In the genomic region with DNA sequence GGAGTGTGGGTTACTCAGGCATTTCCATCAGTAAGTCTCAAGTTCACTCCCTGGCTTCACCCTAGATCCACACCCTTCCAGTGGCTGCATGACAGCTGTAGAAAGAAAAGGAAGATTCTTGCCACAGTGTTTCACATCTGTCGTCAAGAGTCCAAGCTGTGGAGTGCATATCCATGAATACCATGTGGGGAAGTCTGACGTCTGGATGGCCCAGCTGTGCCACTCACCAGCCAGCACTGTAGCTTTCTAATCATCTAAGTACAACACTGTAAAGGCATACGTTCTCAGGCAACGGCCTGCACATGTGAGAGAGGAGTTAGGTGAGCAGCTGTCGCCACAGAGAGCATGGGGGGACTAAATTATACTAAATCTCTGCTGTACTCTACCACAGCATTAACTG, we compare ENCODE assay signal across 13 mouse cellular contexts. TPM values are rescaled to one million over a fixed set of nuclear protein-coding genes. Genes with fewer than 3 reads are reported as not detected.
DNase-seq lines count a peak whose midpoint lies in the region; ATAC-seq lines count a peak whose summit lies in the region.
"Had no signal": no experiment of that assay in that cellular context is flagged by ENCODE, and none has a peak within 500 bp of the region (broad histone marks: within the 10 kb centered on the region; RNA-seq: fewer than 3 reads in every experiment).

No protein-coding gene starts in this region.

- peaks cover 59% of the 10 kb centered on the region for H3K4me1 ChIP-seq in heart, embryonic 12.5 days (replicated peaks)
- H3K4me1 ChIP-seq in embryonic facial prominence, embryonic 10.5 days: peaks cover 54% of the 10 kb centered on the region
- peaks cover 68% of the 10 kb centered on the region for H3K4me1 ChIP-seq in forebrain, embryonic 15.5 days
- H3K4me1 ChIP-seq in limb, embryonic 13.5 days: peaks cover 52% of the 10 kb centered on the region

- H3K4me3 ChIP-seq in heart, embryonic 12.5 days: no peak overlapping the region
- no peak overlapping the region for H3K4me3 ChIP-seq in embryonic facial prominence, embryonic 10.5 days
- no peak overlapping the region for H3K4me3 ChIP-seq in forebrain, embryonic 15.5 days
- H3K4me3 ChIP-seq in limb, embryonic 13.5 days: no peak overlapping the region
- H3K4me3 ChIP-seq: limb, embryonic 12.5 days had no signal

- no peak for DNase-seq in heart, postnatal 14 days
- peak; percentile 17 for DNase-seq in embryonic facial prominence, embryonic 10.5 days (ENCODE audit: low spot score)
- DNase-seq in cerebellum, adult 9-11 months: no peak
- no peak for DNase-seq in kidney, postnatal 4 days
- DNase-seq: gastrocnemius, postnatal 10 days; right cerebral cortex, postnatal 14 days; thymus, postnatal 36 days had no signal

- H3K27me3 ChIP-seq in heart, embryonic 12.5 days (replicated peaks): no peaks in the 10 kb centered on the region
- 0 out of 2 replicates have a peak, but pooled peaks cover 5% of the 10 kb centered on the region for H3K27me3 ChIP-seq in embryonic facial prominence, embryonic 10.5 days (replicated peaks; ENCODE audit: low read depth, poor library complexity, severe bottlenecking)
- H3K27me3 ChIP-seq in forebrain, embryonic 15.5 days: no peaks in the 10 kb centered on the region
- H3K27me3 ChIP-seq in limb, embryonic 13.5 days: peaks cover 2% of the 10 kb centered on the region; the same call in 1 of the 2 replicates

- H3K36me3 ChIP-seq in heart, embryonic 12.5 days: peaks cover 4% of the 10 kb centered on the region; the same call in 1 of the 2 replicates
- H3K36me3 ChIP-seq in embryonic facial prominence, embryonic 10.5 days (replicated peaks): no peaks in the 10 kb centered on the region
- H3K36me3 ChIP-seq in forebrain, embryonic 15.5 days: no peaks in the 10 kb centered on the region
- peaks cover 5% of the 10 kb centered on the region; the same call in 1 of the 2 replicates for H3K36me3 ChIP-seq in limb, embryonic 13.5 days
- H3K36me3 ChIP-seq: limb, embryonic 12.5 days had no signal

- H3K9me3 ChIP-seq in heart, embryonic 12.5 days (replicated peaks): no peaks in the 10 kb centered on the region
- no peaks in the 10 kb centered on the region for H3K9me3 ChIP-seq in embryonic facial prominence, embryonic 10.5 days
- H3K9me3 ChIP-seq in forebrain, embryonic 15.5 days: no peaks in the 10 kb centered on the region
- H3K9me3 ChIP-seq in limb, embryonic 13.5 days: no peaks in the 10 kb centered on the region
- H3K9me3 ChIP-seq: limb, embryonic 12.5 days had no signal

- H3K9ac ChIP-seq in heart, embryonic 12.5 days: peak overlapping the region; percentile 31; the same call in 1 of the 2 replicates
- H3K9ac ChIP-seq in forebrain, embryonic 15.5 days (replicated peaks): no peak overlapping the region
- H3K9ac ChIP-seq in limb, embryonic 13.5 days: no peak overlapping the region
- H3K9ac ChIP-seq: limb, embryonic 12.5 days had no signal

- intact Hi-C loops in heart, postnatal 14 days (cut with DNase I): no loop called here

- H3K27ac ChIP-seq in heart, embryonic 12.5 days (ENCODE audit: poor library complexity, severe bottlenecking): peak overlapping the region; percentile 61
- H3K27ac ChIP-seq in embryonic facial prominence, embryonic 10.5 days (replicated peaks): peak overlapping the region; percentile 37; the same call in 1 of the 2 replicates
- peak overlapping the region; percentile 12; the same call in 1 of the 2 replicates for H3K27ac ChIP-seq in forebrain, embryonic 15.5 days (replicated peaks)
- H3K27ac ChIP-seq in limb, embryonic 13.5 days: no peak overlapping the region
- H3K27ac ChIP-seq: limb, embryonic 12.5 days had no signal

- no peak for ATAC-seq in heart, embryonic 12.5 days (ENCODE audit: insufficient number of reproducible peaks, low FRiP score)
- ATAC-seq in forebrain, embryonic 15.5 days (replicated peaks): peak; percentile 34; the same call in 1 of the 2 replicates
- peak; percentile 73 for ATAC-seq in limb, embryonic 13.5 days (ENCODE audit: low FRiP score, low read depth)
- no peak for ATAC-seq in cerebellum, adult (ENCODE audit: insufficient number of reproducible peaks, low FRiP score, low TSS enrichment)
- ATAC-seq: inflammation-experienced regulatory T-cells, adult 6 months had no signal

- 0 out of 2 replicates have a peak overlapping the region, but pooled peaks have one; percentile 26 for H3K4me2 ChIP-seq in heart, embryonic 12.5 days
- H3K4me2 ChIP-seq in forebrain, embryonic 15.5 days (replicated peaks): no peak overlapping the region
- H3K4me2 ChIP-seq in limb, embryonic 13.5 days (replicated peaks): no peak overlapping the region
- H3K4me2 ChIP-seq: limb, embryonic 12.5 days had no signal

- 36% methylated on average over 5 of the region's 5 CpGs for WGBS in heart, embryonic 12.5 days
- WGBS in embryonic facial prominence, embryonic 10.5 days: 57% methylated on average over 5 of the region's 5 CpGs
- 44% methylated on average over 5 of the region's 5 CpGs for WGBS in forebrain, embryonic 15.5 days
- WGBS in limb, embryonic 13.5 days: 27% methylated on average over 5 of the region's 5 CpGs

RNA-seq across cellular contexts. Expression of gene Homer2, which starts 56.0 kb away (rescaled TPM):
- 121 and 122 TPM in 2 replicates for polyA plus RNA-seq in heart, embryonic 12.5 days (2016; fragmentation: Nextera tagmentation; extraction: Ambion mirVana)
- 10 to 100 TPM; 69.7 to 70.8 TPM for total RNA-seq in heart, postnatal 14 days (2021)
- 12.2 and 14.6 TPM in 2 replicates for polyA plus RNA-seq in embryonic facial prominence, embryonic 10.5 days (2016; fragmentation: Nextera tagmentation; extraction: Ambion mirVana)
- 25.0 and 25.9 TPM in 2 replicates for polyA plus RNA-seq in forebrain, embryonic 15.5 days (2015; fragmentation: Nextera tagmentation; extraction: Ambion mirVana)
- polyA plus RNA-seq in limb, embryonic 13.5 days (2015; fragmentation: Nextera tagmentation; extraction: Ambion mirVana): 35.2 and 36.7 TPM in 2 replicates

Comparison
In these comparisons a context has a peak if more than half of its experiments do, and no peak if none do; other contexts are left out.
1. ATAC-seq: peak in forebrain, embryonic 15.5 days (single experiment) and limb, embryonic 13.5 days (single experiment); none in heart, embryonic 12.5 days (single experiment) and cerebellum, adult (single experiment).